Mouse (Mus musculus) B cell, adult (primary cell): ENCODE results near the gene Rbm20. TPM values are rescaled to one million over a fixed set of nuclear protein-coding genes. Genes with fewer than 3 reads are reported as not detected.

ENCODE experiments used
- total RNA-seq: library from RNA; stranded (reverse); gene quantifications from 4 replicates; pipeline ENCODE4 v1.2.4, GENCODE M21; 2023; ENCODE audit not compliant: inconsistent age

The Rbm20 gene
- not detected in 4 replicates for total RNA-seq

GRCm38 (mm10) chr19:53676718-53677634, at the start of gene Rbm20:
Rbm20 (plus strand) TSS chr19:53677306.

GRCm38 (mm10) chr19:53892061-53892460, 215.0 kb downstream of the Rbm20 start, which contains the start of gene Pdcd4:
Pdcd4 (plus strand) TSS chr19:53892231.

Other genes starting within 250 kb of the Rbm20 start
- gene Dusp5, start 148.2 kb upstream of the Rbm20 start, total RNA-seq: 80.5 to 94.4 TPM (median 89.0 TPM) in 4 replicates
- 19.2 to 47.5 TPM (median 25.7 TPM) in 4 replicates for gene Nutf2-ps1, start 88.2 kb upstream of the Rbm20 start, total RNA-seq
- gene Smc3, start 76.9 kb upstream of the Rbm20 start, total RNA-seq: 52.1 to 60.8 TPM (median 55.6 TPM) in 4 replicates
- gene Pdcd4, start 214.9 kb downstream of the Rbm20 start, total RNA-seq: 252 to 280 TPM (median 269 TPM) in 4 replicates